Mouse (Mus musculus) lung, postnatal 0 days (tissue): Measurements from ENCODE around the gene Srrm3.

Experiments used
- CTCF ChIP-seq: IDR thresholded peaks from 2 replicates; pipeline ENCODE4 v1.5.1; 2016; ENCODE audit warnings: antibody characterized with exemption, mild to moderate bottlenecking
- EP300 ChIP-seq: IDR thresholded peaks from 2 replicates; pipeline ENCODE4 v1.6.1; 2016; ENCODE audit warnings: antibody characterized with exemption, mild to moderate bottlenecking, control low read depth

GRCm38 (mm10) chr5:135898028-135898427, 91.3 kb downstream of the Srrm3 start:
- TF ChIP-seq CTCF (peak; percentile 70), EP300 (no peak)
